Mouse (Mus musculus) testis, adult 2 months (tissue): ENCODE data around the gene Med7.

Experiments used
- CTCF ChIP-seq: fragments of 200-500 bp; IDR thresholded peaks from 2 replicates; pipeline ENCODE4 v1.5.1; 2012; ENCODE audit warnings: low read depth, mild to moderate bottlenecking, inconsistent platforms, low read length, moderate library complexity; ENCODE audit not compliant: control insufficient read depth, insufficient read depth, insufficient replicate concordance
- POLR2A ChIP-seq: fragments of 200-500 bp; IDR thresholded peaks from 2 replicates; pipeline ENCODE4 v1.6.1; 2012; ENCODE audit warnings: low read depth, mild to moderate bottlenecking, inconsistent platforms, low read length, moderate library complexity; ENCODE audit not compliant: control insufficient read depth

- no peak for TF ChIP-seq POLR2A
- no peak for TF ChIP-seq CTCF
These were observed 17.9 kb upstream of the Med7 start for GRCm38 (mm10) chr11:46418860-46419259.
